Mouse (Mus musculus) E14TG2a.4 (cell line): ENCODE results near the gene Tril.

Experiments
- CTCF ChIP-seq: conservative IDR thresholded peaks from 2 replicates; pipeline ENCODE4 v1.5.1; 2014; ENCODE audit warnings: low read length
- NANOG ChIP-seq: IDR thresholded peaks from 2 replicates; pipeline ENCODE4 v1.6.1; 2014; ENCODE audit warnings: borderline replicate concordance, low read length, mixed read lengths
- POU5F1 ChIP-seq: IDR thresholded peaks from 2 replicates; pipeline ENCODE4 v1.6.1; 2014; ENCODE audit warnings: low read length, borderline replicate concordance

- no peak for TF ChIP-seq CTCF
- TF ChIP-seq POU5F1, result no peak
- no peak for TF ChIP-seq NANOG
Observed at GRCm38 (mm10) chr6:53806021-53806420, 14.6 kb downstream of the Tril start.
